Mouse (Mus musculus): ENCODE results near the gene Lin28b. TPM values are rescaled to one million over a fixed set of nuclear protein-coding genes. Genes with fewer than 3 reads are reported as not detected.
A peak's percentile ranks its signal among the peaks of the same experiment; 100 is the strongest.

Gene Lin28b
- total RNA-seq (2017), result 0.10 TPM in 1 of 2 replicates, not detected in the other

DNA sequence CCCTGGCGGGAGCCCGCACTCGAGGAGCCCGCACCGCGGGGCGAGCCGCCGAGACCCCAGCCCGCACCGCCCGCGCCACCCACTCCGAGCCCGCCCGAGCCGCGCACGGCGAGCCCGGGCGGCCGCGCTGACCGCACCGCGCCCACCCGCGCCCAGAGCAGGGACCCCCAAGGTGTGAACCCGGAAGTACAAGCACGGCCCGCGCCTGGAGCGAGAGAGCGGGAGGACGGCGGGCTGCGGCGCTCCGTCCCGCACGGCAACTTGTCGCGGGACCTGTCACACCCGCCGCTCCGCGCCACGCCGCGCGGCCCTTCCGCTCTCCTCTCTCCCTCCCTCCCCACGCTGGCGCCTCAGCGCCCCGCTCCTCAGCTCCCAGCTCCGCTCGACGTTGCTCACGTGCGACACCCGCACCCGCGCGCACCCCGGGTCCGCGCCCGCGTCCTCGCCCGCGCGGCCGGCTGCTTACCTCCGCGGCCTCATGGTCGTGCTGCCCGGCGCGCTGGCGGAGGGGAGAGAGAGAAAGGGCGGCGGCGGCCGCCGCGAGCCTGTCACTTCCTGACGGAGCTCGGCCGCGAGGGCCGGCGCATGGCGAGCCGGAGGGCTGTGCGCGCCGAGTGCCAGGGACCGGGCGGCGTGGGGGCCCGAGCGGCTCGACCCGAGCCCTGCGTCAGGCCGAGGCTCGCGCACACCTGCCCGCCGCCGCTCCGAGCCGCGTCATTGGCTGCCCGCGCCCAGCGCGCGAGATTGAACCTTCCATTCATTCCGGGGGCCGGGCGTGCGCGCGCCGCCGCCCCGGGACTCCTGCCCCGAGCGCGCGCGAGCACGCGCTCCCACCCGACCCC lies at the start of gene Lin28b:
Gene Lin28b, minus strand, starts transcription at position 635 of the 842 bp plus-strand sequence.
- peak; percentile 35; the same call in 1 of the 2 replicates for ATAC-seq (replicated peaks; ENCODE audit: low read depth, poor library complexity, severe bottlenecking)

DNA sequence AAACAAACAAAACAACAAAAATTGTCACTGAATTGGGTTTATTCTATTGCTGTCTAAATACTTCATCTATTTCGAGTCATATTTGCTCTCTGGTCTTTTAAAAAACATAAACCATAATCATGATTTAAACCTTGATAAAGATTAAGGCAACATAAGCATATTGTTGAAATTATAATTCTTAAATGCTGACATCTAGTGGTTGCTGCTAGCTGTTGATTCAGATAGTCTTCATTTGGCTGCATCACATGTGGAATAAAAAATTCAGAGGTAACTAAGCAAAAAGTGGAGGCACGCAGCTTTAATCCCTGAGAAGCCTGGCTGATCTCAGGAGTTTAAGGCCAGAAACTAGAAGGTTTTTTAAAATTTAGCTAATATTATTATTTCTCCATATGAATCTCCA lies 25.6 kb upstream of the Lin28b start:
- ATAC-seq (replicated peaks; ENCODE audit: low read depth, poor library complexity, severe bottlenecking), result no peak

DNA sequence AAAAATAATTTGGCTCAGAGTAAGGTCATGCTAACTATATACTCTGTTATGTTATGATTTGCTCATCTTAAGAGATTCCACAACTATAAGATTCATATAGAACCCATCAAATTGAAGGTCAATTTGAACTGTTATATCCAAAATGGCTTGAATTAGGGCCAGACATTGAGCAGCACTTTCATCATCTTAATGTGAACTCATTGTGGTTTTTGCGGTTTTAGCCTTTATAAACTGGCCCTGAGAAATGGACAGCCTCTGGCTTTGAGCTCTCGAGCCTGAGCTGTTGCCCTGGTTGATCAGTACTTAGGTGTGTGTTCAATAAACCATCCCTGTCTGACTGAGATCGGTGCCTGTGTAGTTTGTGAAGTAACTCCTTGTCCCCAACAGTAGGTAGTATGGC lies 24.5 kb upstream of the Lin28b start:
- ATAC-seq (replicated peaks; ENCODE audit: low read depth, poor library complexity, severe bottlenecking), result no peak

DNA sequence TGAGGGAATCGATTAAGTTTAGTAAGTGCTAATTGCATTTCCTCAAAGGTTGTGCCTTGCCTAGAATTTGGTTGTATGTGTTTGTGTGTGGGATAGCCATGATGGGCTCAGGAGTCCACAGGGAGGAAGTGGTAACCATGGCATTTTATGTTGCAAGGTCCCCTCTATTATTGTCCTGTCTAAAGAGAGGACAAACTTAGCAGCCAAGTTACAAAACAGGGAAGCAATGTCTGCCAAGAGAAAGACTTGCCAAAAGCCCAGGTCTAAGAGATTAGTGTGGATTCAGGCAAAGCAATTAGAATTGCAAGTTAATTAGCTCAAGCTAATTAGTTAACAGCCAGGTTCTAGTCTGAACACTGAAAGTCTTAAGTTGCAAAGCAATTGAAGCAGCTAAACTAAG lies 14.1 kb upstream of the Lin28b start:
- no peak for ATAC-seq (replicated peaks; ENCODE audit: low read depth, poor library complexity, severe bottlenecking)

DNA sequence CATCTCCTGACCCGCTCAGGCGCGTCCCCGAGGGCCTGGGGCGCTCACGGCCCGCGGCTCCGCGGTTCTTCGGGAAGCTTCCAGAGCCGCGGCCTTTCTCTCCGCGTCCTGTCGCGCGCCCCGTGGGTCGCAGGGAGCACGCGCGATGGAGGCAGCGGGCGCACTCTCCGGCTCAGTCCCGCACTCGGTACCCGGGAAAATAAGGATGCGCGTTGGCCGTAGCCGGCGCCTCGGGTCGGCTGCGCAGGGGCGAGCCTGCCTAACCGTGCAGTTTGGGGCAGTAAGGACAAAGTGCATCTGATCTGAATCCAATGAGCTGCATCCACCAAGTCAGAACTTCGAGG lies 380 bp upstream of the Lin28b start:
- peak; percentile 43; the same call in 1 of the 2 replicates for ATAC-seq (replicated peaks; ENCODE audit: low read depth, poor library complexity, severe bottlenecking)

DNA sequence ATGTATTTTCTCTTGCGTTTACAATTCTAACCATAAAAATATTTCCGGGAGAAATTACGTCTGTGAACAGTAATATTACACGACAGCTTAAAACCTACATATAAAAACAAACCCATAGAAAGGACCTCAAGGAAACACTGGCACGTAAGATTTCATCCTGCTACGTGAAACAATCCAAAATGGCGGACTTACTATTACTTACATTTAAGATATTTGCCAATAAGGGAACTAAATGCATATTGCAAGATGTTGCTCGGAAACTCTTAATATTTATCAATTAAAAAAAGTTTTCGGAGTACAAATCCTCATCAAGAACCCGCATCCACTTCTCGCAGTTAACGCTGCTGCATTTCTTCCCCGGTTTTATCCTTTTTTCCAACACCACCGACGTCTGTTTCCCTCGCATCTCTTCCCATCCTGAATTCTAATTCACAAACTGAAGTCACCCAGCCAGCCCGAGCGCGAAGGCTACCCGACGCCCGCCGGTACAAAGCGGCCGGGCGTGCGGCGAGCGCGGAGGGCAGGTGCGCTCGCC lies 902 bp downstream of the Lin28b start:
- no peak for ATAC-seq (replicated peaks; ENCODE audit: low read depth, poor library complexity, severe bottlenecking)

DNA sequence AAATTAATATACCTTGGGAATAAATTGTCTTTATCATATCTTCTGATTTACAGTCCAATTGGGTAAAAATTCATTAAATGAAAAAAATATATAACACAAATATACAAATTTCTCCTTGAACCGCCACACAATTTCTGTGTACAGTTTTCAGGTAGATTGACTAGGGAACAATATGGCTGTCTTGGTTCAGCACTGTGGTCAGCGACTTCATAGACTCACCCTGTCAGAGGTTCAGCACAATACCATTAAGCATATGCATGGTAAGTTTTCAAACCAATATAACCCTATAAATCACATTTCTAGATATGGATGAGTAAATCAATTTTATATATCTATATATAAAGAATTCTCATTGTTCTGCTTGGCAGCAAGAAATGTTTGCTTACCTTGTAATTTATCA lies 3.0 kb downstream of the Lin28b start:
- peak; percentile 80 for ATAC-seq (replicated peaks; ENCODE audit: low read depth, poor library complexity, severe bottlenecking)

DNA sequence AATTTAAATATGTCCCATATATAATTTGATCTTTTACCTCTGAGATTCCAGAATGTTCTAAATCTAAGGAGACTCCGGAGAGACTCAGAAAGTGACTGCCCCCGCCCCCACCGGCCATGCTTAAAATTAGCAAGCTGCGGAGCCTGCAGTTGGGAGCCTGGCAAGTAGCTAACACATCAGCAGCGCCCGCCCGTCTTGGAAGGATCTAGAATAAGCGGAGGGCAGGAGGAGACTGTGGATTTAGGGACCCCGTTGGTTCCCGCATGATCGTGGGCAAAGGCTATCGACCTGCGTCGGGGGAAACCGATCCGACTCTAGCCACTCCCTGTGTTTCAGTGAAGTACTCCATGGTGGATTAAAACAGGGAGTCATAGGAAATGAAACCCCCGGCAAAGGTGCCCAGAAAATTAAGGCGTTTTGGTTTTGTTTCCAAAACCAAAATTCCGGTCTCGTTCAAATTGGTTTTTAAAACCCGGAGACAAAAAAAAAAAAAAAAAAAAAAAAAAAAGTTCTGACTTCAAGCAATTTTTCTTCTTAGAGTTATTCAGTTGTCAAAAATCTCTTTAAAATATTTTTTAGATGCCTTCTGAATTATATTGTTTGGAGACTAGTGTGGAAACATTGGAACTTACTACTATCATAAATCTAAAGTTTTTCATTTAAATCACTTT lies 12.4 kb downstream of the Lin28b start:
- ATAC-seq (replicated peaks; ENCODE audit: low read depth, poor library complexity, severe bottlenecking), result no peak

DNA sequence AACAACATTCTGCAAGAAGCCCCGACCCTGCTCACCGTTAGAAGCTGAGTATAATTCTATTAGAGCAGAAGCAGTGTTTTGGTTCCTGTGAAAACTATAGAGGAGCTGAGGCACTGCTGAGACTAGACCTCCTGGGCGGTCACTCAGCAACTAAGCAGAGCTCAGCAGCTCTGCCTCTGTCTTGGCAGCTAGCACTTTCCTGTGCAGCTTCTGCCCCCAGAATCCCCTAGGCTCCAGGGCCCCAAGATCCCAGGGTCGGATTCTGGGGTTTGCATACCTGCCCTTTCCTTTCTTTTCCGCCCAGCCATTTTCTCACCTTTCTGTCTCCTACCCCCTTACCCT lies 13.1 kb downstream of the Lin28b start:
- no peak for ATAC-seq (replicated peaks; ENCODE audit: low read depth, poor library complexity, severe bottlenecking)

DNA sequence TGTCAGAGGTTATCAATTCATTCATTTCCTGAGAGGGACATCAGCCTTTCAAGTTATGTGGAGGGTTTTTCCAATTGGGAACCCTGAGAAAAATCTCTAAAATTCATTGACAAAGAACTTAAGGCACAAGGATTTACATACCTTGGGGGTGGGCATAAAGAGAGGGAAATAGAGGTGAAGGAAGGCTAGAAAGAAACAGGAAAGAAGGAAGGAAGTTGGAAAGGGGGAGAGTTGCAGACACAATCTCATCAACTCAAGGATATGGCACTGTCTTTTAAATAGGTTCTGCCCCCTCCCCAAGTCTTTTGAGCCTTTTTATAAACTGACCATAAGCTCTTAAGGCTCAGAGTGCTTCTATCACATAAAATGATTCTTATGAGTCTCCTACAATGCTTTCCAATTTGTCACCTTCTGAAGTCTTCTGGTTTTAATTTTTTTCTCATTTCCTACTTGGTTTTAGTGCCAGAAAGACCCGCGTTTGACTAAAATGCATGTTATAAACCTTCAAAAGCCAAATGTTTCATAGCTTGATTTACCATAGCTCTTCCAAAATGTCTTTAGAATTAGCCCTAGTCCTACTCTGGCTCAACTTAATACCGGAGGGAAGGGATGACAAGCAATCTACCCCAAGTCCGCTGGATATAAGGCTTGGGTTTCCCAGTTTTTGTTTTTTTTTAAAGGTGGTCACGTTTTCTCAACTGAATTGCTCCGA lies 13.6 kb downstream of the Lin28b start:
- no peak for ATAC-seq (replicated peaks; ENCODE audit: low read depth, poor library complexity, severe bottlenecking)

DNA sequence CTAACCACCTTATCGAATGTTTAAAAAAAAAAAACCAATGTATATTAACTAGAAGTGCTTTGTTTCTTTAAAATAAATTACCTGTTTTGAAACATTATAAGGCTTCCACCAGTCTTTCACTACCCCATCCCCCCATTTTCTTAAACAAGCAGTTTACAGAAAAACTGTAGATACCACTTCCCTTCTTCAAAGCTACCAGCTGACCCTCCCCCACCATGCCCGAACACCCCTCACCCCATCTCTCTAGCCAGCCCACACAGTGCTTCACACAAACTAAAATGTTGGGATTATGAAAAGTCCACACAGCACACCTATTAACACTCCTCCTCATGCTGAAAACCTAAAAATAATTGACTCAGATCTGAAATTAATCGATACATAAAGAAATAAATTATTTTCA lies 14.9 kb downstream of the Lin28b start:
- no peak for ATAC-seq (replicated peaks; ENCODE audit: low read depth, poor library complexity, severe bottlenecking)

DNA sequence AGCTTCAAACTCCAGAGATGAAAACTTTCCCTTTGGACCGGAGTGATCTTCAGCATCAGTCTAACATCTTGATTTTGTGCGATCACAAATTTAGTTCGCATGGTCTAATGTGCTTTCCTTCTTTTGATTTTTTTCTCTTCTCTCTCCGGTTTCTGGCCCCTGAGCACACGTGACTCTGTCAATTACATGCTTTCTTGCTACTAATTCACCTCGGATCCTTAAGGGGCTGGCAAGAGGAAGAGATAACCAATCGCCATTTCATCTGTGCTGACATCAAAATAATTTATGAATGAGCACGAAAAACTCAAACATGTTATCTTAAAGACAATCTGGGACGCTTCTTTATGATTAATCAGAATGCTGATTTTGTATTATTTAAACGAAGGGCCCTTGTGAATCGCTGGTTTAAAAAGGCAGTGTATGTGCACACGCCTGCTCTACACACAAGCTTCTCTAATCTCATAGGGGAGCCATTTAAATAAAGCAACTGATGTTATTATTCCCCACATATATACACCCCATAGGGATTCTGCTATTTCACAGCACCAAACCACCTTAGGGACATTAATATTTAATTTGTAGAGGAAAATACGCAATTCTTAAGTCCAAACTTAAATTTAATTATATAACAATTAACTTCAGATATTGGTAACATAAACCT lies 16.0 kb downstream of the Lin28b start:
- ATAC-seq (replicated peaks; ENCODE audit: low read depth, poor library complexity, severe bottlenecking), result no peak

DNA sequence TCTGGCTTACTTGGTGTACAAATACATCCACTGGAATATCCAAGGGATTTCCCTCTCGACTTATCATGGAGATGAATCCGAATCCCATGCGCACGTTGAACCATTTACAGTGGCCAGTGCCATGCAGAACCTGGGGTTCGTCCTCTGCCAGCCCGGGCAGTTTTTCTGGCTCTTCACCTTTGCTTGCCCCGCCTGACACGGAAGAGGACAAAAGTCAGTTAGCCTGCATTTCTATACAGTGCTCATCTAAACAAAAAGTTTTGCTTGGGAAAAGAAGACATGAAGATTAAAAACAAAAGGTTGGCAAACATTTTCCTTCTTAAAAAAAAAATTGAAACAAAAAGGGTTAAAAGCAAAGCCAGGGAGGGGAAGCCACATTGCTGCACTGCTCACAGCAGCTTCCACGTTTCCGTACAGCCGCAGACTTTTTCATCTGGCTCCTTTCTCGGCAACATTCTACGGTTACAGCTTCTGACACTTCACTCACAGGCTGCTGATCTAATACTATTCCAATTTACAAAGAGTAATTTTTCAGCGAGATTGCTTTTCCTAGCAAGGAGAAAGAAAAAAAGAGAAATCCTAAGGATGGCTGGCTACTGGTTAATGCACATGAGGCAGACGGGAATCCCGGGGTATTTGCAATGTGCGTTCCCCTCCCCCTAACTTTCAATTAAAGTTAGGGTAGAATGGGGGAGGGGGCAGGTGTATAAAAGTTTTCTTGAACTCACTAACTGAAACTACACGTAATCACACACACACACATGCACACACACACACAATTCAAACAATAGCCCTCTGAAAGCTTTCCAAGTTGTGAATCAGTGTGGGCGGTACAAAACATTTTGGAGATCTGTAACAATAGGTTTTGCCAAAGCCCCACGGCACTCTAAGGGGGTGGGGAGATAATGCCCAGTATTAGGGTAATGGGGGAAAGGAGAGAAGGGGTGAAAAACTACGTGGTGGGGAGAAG lies 16.9 kb downstream of the Lin28b start:
- ATAC-seq (replicated peaks; ENCODE audit: low read depth, poor library complexity, severe bottlenecking), result peak; percentile 58; the same call in 1 of the 2 replicates

DNA sequence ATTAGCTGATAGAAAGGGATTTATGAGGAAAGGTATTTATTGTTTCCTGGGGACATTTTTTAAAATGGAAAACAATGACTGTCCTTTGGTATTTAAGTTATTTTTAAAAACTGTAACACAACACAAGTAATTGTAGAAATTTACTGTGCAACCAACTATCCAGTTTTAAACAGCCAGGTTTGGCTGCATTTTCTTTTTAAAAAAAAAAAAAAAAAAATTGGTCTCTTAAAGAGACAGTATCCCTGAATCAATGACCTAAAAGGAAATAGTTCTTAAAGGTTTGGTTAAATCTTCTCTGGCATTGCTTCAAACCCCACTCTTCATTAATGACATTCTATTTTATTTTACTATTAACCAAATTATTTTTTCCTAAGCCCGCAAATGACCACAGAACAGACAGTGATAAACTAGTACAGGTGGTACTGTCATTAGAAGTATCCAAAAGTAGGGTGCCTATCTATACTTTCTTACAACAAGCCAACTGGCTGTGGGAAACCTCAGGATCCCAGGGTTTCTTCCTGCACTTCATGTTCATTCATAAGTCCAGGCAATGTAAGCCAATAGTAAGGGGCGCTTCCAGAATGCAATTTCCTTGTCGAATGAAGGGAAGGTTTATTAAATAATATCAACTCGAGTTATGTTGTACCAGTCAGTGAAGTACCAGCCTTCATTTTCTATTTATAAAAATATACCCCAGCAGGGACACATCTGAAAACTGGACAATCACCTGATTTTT lies 17.8 kb downstream of the Lin28b start:
- ATAC-seq (replicated peaks; ENCODE audit: low read depth, poor library complexity, severe bottlenecking), result no peak

DNA sequence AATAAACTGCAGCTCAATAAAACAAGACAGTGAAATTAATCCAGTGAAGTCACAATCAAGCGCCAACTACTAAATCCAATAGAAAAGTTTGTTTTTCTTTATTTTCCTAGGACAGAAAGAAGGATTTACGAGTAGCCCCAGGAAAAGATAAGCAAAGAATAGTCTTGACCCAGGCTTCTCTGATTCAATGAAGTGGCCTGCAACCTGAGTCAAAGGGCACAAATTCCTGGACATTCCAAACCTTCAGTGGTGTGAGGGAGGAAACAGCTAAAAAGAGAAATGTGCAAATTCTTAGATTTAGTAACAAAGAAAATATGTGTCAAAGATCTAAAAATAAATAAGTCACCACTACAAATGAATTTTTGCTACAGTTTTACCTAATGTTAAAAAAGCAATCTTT lies 27.6 kb downstream of the Lin28b start:
- no peak for ATAC-seq (replicated peaks; ENCODE audit: low read depth, poor library complexity, severe bottlenecking)

DNA sequence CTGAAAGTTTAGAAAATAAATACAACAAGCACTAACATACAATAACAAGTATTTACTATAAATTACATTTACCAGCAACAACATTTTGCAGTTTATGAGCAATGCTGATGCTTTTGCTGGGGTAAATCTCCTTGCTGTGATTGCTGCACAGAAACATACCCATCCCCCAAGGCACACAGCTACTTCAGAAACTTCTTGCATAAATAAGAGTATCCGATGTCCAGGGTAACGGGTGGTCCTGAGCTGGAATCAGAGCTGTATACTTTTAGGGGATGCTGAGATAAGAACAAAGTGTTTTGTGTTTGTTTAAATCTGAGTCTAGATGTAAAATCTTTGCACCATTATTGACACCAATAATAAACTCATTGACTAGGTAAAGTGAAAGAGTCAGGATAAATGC lies 28.1 kb downstream of the Lin28b start:
- ATAC-seq (replicated peaks; ENCODE audit: low read depth, poor library complexity, severe bottlenecking), result no peak

DNA sequence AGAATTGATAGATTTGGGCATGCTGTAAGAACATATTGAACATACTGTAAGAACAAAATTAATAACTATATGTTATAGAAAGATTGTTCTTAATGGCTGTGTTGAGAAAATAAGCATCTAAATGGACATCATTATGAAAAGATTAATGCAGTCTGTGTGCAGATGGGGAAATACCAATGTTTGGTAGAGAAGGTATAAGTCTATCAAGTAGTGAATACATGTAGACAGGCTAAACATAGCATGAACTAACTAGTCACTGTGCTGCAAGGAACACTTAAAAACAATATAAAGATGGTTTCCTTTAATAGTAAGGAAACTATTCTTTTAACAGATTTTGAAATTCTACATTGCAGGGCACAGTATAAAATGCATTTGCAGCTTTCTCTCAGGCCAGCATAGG lies 39.6 kb downstream of the Lin28b start:
- no peak for ATAC-seq (replicated peaks; ENCODE audit: low read depth, poor library complexity, severe bottlenecking)

DNA sequence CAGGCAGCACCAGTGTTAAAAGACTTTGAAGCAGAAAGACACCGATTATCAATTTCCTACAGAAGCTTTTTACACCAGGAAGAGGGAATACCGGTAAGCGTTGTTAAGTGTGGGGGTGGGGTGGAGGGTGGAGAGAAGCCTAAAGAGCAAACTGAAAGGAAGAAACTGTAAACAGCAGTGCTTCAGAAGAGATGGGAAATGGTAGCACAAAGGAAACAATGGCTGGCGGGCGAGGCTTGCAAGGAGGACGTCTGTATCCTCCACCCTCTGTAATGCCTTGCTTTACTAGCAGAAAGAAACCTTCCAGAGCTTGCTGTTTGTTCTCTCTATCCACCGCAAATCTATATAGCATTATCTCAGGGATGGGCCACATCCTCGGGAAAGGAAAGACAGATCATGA lies 40.0 kb downstream of the Lin28b start:
- ATAC-seq (replicated peaks; ENCODE audit: low read depth, poor library complexity, severe bottlenecking), result no peak

DNA sequence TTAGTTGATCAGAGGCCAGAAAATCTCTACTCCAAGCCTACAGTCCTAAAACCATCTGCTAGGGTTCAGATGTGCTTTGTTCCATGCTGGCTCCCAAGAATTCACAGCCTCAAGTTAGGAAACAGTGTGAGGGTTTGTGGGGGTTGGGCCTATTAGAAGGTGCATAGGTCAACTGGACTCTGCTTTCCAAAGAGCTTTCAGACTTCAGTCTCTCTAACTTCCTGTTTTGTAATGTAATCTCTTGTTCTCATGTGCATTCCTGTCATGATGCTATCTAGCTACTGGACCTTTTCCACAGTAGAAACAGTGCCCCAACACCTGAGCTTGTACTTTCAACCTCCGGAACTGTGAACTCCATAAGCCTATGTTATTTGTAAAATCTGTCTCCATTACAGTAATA lies 63.8 kb downstream of the Lin28b start:
- no peak for ATAC-seq (replicated peaks; ENCODE audit: low read depth, poor library complexity, severe bottlenecking)

Data from common myeloid progenitor, adult 5-6 weeks (primary cell).